Mouse (Mus musculus) heart, embryonic 10.5 days (tissue): Measurements from ENCODE around the gene Arhgap24. TPM values are rescaled to one million over a fixed set of nuclear protein-coding genes. Genes with fewer than 3 reads are reported as not detected.
A peak's percentile ranks its signal among the peaks of the same experiment; 100 is the strongest.

Experiments used
- DNase-seq: peaks from one replicate; pipeline ENCODE4 v3.0.0-alpha.2; 2017; ENCODE audit warnings: low spot score
- H3K27ac ChIP-seq: fragments of 300-500 bp; sonication (generic); 2 replicates; pipeline ENCODE4 v1.5.1; 2016; ENCODE audit warnings: mild to moderate bottlenecking
- H3K27me3 ChIP-seq: fragments of 300-500 bp; sonication (generic); 2 replicates; pipeline ENCODE4 v1.6.1; 2016; ENCODE audit warnings: mild to moderate bottlenecking; ENCODE audit not compliant: poor library complexity, insufficient read depth, severe bottlenecking
- H3K36me3 ChIP-seq: fragments of 300-500 bp; sonication (generic); 2 replicates; pipeline ENCODE4 v1.6.1; 2016; ENCODE audit warnings: mild to moderate bottlenecking, moderate library complexity
- H3K4me1 ChIP-seq: fragments of 300-500 bp; sonication (generic); 2 replicates; pipeline ENCODE4 v1.6.1; 2016; ENCODE audit warnings: mild to moderate bottlenecking
- H3K4me3 ChIP-seq: fragments of 300-500 bp; sonication (generic); 2 replicates; pipeline ENCODE4 v1.5.1; 2016; ENCODE audit warnings: mild to moderate bottlenecking, moderate library complexity
- H3K9me3 ChIP-seq: fragments of 300-500 bp; sonication (generic); 2 replicates; pipeline ENCODE4 v1.6.1; 2016; ENCODE audit warnings: mild to moderate bottlenecking, moderate library complexity
- WGBS: fragments of 180-500 bp; shearing (Covaris S2); methylation state at CpG from one replicate; pipeline ENCODE4 v1.1.7; 2016; 5-methylcytosine and 5-hydroxymethylcytosine counted together
- polyA plus RNA-seq: library from polyadenylated mRNA; unstranded; fragments of >200 nt; fragmentation: Nextera tagmentation; extraction: Ambion mirVana; gene quantifications from 2 replicates; pipeline ENCODE4 v1.2.1, GENCODE M21; 2016

Gene Arhgap24
- 6.0 and 8.1 TPM in 2 replicates for polyA plus RNA-seq

DNA sequence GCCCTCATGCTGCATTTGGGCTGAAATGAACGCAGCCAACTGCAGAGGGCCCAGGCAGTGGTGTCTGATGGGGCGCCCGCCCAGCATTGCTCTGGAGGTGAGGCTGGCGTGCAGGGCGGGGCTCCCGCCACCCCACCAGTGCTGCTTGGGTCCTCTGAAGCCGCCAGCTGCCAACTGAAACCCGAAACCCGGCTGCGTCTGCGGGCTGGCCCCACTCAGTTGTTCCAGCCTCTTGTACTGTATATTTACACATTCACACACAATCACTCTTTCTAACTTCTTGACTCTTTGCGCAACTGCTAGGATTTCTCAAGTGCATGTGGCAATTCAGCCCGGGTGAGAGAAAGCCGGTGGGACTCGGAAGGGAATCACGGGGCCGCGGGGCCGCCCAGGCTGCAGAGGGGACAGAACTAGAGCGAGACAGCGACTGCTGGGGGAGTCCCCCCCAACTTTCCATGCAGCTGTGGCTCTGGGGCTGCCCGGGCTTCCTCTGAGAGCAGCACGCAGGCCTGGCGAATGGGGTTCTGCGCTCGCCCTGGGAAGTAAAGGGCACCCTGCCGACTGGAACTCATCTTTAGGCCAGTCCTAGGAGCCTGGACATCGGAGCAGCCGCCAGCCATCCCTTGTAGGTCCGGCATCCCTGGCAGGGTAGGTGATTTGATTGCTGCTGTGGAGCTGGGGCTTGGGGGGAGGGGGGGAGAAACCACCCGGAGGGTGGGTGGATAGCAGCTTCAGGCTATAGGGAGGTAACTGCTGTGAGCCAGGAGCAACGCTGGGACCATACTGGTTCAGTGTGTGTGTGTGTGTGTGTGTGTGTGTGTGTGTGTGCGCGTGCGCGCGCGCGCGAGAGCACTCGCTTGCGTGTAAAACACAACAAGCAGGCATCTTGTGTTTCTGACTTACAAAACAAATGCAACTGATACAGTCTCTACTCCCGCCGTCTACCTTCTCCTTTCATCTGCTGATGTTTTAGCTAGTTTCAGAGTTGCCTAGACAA is at the start of gene Arhgap24:
Gene Arhgap24, plus strand, starts transcription at position 177 of the 997 bp plus-strand sequence.
- 0 out of 2 replicates have a peak, but pooled peaks cover 10% of the 10 kb centered on the region for H3K4me1 ChIP-seq
- H3K4me3 ChIP-seq: peak within 1 kb of the TSS; percentile 74
- H3K27me3 ChIP-seq: no peaks in the 10 kb centered on the region
- DNase-seq: peak; percentile 81
- no peaks in the 10 kb centered on the region for H3K36me3 ChIP-seq
- peak within 1 kb of the TSS; percentile 89 for H3K27ac ChIP-seq
- WGBS: under 1% methylated on average over 44 of the region's 44 CpGs
- H3K9me3 ChIP-seq: no peaks in the 10 kb centered on the region

DNA sequence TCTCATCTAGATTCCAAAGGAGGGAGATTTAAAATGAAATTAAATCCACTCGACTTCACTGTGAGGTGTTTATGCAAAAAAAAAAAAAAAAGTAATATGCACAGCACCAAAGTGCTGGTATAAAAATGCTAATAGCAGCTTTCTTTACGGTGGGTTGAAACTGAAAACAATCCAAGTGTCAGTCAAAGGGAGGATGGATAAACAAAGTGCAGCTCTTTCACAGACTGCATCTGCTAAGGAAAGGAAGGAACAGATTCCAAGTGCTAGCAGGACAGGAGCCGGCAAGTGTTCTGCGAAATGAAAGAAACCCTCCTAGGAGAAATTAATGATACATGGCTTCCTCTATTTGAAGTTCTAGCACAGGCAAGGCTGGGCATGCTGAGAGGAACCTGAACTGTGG is 47.0 kb upstream of the Arhgap24 start:
- Histone ChIP-seq H3K9me3 (no peaks in the 10 kb centered on the region), H3K4me1 (no peaks in the 10 kb centered on the region), H3K27me3 (no peaks in the 10 kb centered on the region), H3K4me3 (no peak overlapping the region), H3K27ac (no peak overlapping the region), H3K36me3 (no peaks in the 10 kb centered on the region)
- WGBS: 60% methylated on average over 4 of the region's 4 CpGs
- DNase-seq: no peak

DNA sequence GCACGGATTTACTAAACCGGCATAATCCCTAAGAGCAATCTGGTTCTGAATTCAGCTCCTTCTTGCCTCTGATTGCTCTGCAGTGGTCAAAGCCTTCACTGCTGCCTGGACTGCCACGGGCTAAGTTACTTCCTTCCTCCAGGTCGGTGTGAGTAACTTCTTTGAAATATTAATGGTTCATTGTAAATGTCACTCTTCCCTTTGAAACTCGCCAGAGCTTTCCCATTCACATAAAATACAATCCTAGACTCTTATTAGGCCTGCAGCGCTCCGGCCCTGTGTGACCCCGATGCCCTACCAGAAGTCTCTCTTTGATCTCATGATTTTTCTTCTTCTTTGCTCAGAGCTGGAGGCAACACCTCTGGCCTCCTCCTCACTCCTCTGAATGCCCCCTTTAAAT is 44.6 kb upstream of the Arhgap24 start:
- WGBS: 76% methylated on average over 8 of the region's 8 CpGs
- H3K9me3 ChIP-seq: no peaks in the 10 kb centered on the region
- H3K4me1 ChIP-seq: no peaks in the 10 kb centered on the region
- H3K4me3 ChIP-seq: no peak overlapping the region
- DNase-seq: no peak
- H3K36me3 ChIP-seq: no peaks in the 10 kb centered on the region
- no peaks in the 10 kb centered on the region for H3K27me3 ChIP-seq
- no peak overlapping the region for H3K27ac ChIP-seq

DNA sequence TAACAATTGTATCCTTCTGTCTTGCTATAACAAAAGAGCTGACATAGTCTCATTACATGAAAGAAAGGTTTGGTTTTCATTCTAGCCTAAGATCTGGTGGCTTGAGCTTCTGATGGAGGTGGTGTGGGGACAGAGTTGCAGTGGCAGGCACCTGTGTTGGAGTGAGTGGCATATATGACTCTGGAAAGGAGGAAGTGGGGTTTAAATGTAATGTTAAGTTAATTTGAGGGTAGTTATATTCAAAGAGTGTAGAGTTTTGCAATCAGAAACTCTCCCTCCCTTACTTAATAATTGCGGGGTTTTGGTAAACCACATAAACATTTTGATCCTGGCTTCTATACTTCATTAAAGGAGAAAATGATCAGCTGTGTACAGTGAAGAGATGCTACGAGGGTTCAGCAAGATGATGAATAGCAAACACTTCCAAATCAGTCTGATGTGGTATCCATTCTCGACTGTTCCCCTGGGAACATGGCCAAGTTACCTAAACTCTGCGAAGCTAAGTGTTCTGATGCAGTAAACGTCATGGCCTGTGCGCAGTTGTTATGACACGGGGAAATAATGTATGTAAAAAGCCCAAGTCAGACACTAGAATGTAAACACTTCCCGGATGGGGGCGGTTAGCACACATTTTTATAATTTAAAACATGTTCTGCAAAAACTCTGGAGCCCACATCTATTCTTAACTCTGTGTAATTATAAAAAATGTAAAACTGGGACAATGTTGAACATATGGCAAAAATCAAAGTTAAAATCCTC is 41.9 kb upstream of the Arhgap24 start:
- no peak for DNase-seq

DNA sequence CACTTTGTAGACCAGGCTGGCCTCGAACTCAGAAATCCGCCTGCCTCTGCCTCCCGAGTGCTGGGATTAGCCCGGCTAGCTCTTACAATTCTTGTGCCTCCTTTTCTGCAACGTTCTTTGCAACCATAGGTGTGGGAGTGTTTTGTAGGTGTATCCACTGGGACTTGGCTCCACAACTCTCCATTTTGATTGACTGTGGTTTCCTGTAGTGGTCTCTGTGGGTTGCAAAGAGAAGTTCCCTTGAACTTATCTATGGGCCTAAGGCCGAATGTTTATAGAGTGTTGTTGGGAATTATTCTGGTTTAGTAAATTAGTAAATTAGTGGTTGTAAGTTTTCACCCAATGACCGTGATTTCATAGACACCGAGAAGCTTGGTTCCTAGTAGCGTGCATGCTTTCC is 33.8 kb upstream of the Arhgap24 start:
- Histone ChIP-seq H3K9me3 (no peaks in the 10 kb centered on the region), H3K36me3 (no peaks in the 10 kb centered on the region), H3K4me3 (no peak overlapping the region), H3K27ac (no peak overlapping the region), H3K4me1 (no peaks in the 10 kb centered on the region), H3K27me3 (no peaks in the 10 kb centered on the region)
- WGBS: 89% methylated on average over 9 of the region's 9 CpGs
- peak; percentile 11 for DNase-seq

More for the DNA sequence above, 41.9 kb upstream of the Arhgap24 start:
- H3K4me3 ChIP-seq: no peak overlapping the region
- no peaks in the 10 kb centered on the region for H3K36me3 ChIP-seq
- H3K27me3 ChIP-seq: no peaks in the 10 kb centered on the region
- H3K4me1 ChIP-seq: no peaks in the 10 kb centered on the region
- no peak overlapping the region for H3K27ac ChIP-seq
- H3K9me3 ChIP-seq: no peaks in the 10 kb centered on the region
- 82% methylated on average over 9 of the region's 9 CpGs for WGBS

DNA sequence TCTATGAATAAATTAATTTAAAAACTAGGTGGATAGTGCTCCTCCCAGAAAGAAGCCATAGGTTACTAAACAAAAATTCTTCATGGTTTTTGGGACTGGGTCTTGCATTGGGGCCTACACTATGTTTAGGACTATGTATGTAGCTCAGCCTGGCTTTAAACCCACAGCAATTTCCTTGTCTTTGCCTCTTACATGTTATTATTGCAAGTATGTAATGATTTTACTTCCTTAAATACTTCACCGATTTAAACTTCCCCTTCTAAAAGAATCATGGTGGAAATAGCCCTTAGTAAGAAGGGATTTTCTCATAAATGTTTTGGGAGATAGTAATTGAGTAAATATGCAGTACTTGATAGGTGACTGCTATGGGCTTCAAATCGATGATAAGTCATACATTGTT is 30.3 kb upstream of the Arhgap24 start:
- no peaks in the 10 kb centered on the region for H3K36me3 ChIP-seq
- no peak overlapping the region for H3K4me3 ChIP-seq
- H3K27ac ChIP-seq: no peak overlapping the region
- no peak for DNase-seq
- H3K4me1 ChIP-seq: no peaks in the 10 kb centered on the region
- WGBS: 85% methylated on average over 2 of the region's 2 CpGs
- H3K9me3 ChIP-seq: no peaks in the 10 kb centered on the region
- no peaks in the 10 kb centered on the region for H3K27me3 ChIP-seq

DNA sequence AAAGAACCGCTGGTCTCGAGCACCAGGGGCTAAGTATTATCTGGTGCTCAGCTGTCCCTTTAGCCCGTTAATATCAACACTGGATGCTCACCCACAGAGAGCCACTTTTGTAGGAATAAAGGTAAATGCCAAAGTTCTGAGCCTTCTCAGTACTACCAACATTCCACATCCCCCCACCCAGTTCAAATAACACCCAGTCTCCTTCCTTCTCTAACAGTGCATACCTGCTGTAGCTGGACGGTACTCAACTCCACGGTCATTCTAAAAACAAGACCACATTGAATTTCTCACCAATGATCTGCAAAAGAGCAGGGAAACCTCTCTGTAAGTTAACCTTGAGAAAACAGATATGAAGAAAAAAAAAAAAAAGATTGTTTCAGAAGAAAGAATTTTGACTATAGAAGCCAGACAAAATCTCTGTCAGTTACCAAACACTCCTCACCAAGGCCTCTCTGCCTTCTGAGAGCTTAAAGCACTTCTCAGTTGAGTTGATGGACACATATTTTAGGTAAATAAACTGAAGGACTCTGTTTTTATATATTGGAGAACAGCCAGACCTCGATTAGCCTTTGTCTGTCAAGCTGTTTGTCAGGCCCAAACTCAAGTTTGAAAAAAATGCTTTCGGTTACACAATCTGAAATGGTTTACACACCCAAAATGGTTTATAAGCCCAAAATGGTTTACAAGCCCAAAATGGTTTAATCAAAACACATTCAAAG is 29.0 kb upstream of the Arhgap24 start:
- Histone ChIP-seq H3K4me1 (no peaks in the 10 kb centered on the region), H3K4me3 (no peak overlapping the region), H3K36me3 (no peaks in the 10 kb centered on the region), H3K27ac (no peak overlapping the region), H3K27me3 (no peaks in the 10 kb centered on the region), H3K9me3 (no peaks in the 10 kb centered on the region)
- 84% methylated on average over 7 of the region's 7 CpGs for WGBS
- no peak for DNase-seq

DNA sequence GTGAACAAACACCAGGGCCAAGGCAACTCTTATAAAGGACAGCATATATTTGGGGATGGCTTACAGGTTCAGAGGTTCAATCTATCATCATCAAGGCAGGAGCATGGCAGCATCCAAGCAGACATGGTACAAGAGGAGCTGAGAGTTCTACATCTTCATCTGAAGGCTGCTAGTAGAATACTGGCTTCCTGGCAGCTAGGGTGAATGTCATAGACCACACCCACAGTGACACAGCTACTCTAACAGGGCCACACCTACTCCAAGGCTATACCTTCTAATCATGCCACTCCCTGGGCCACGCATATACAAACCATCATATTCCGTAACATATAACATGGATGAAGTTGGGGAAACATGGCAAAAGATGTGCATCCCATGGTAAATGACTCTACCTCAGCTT is 27.9 kb upstream of the Arhgap24 start:
- Histone ChIP-seq H3K36me3 (no peaks in the 10 kb centered on the region), H3K4me1 (no peaks in the 10 kb centered on the region), H3K27ac (no peak overlapping the region), H3K9me3 (no peaks in the 10 kb centered on the region), H3K27me3 (no peaks in the 10 kb centered on the region), H3K4me3 (no peak overlapping the region)
- no peak for DNase-seq
- 85% methylated on average over 2 of the region's 2 CpGs for WGBS

DNA sequence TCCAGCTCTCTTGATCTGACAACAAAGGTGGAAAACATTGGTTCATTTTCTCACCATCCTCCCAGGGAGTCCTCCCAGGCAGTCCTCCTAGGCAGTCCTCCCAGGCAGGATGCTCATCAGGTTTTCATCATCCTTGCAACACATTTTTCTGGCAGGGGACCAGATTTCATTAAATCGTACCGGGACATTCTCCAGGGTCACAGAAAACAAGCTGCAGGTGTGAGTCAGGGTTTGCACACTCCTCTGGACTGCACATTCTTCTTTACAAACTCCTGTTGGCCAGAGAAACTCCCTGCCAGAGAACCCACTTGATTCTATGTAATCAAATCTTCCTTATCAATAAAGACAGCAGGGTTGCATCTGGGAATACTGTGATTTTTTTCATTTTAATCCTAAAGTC is 25.9 kb upstream of the Arhgap24 start:
- H3K27me3 ChIP-seq: no peaks in the 10 kb centered on the region
- no peaks in the 10 kb centered on the region for H3K4me1 ChIP-seq
- DNase-seq: no peak
- WGBS: 75% methylated on average over 2 of the region's 2 CpGs
- no peaks in the 10 kb centered on the region for H3K9me3 ChIP-seq
- H3K27ac ChIP-seq: no peak overlapping the region
- H3K36me3 ChIP-seq: no peaks in the 10 kb centered on the region
- no peak overlapping the region for H3K4me3 ChIP-seq

DNA sequence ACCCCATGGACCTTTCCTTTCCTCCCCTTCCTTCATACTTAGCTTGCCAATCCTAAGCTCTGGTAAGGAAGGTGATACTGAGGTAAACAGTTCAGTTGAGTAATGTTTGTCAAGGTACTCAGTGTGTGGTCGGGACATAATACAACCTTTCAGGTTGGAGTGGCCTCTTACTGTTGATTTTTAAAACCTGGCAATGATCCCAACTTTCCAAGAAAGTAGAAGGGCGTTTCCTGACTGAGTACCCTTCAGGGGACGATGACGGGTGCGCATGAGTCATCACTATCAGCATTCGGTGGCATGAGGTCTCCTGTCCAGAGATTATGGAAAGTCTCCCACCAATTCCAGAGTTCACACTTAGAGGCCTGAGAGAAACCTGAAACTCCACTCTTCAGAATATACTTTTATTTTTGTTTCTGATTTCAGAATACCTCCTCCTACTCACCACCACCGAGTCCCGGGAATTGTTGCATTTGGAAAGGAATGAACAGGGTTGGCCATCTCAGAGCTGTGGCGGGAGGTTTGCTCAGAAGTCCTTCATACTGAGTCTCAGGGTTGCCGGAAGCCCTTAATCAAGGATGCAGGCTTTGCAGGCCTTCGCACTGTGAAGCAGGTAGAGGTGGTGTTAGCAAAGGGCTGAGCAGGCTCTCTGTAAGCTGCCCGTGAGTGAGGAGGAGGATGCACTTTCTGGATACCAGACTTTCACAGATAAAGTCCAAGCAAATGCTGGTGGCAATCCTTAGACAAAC is 20.6 kb upstream of the Arhgap24 start:
- H3K4me3 ChIP-seq: no peak overlapping the region
- no peaks in the 10 kb centered on the region for H3K9me3 ChIP-seq
- H3K4me1 ChIP-seq: no peaks in the 10 kb centered on the region
- WGBS: 58% methylated on average over 12 of the region's 12 CpGs
- no peak for DNase-seq
- H3K27ac ChIP-seq: no peak overlapping the region
- no peaks in the 10 kb centered on the region for H3K36me3 ChIP-seq
- H3K27me3 ChIP-seq: no peaks in the 10 kb centered on the region

DNA sequence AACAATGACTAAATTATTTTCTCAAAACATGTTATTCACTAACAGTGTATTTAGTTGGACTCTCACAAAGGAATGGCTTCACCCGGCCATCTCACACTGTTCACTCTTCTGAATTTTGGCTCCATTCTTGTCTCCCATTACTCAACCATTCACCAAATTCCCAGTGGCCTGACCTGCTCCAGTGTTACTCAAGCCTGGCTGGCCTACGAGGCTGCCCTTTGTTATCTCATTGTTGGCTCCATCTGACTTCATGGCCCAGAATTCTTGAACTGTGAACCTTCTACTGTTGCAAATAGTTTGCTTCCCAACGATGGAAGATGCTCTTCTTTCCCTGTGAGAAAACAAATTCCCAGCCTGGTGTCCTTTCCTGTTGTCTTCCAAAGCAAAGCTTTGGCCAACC is 18.2 kb upstream of the Arhgap24 start:
- no peak for DNase-seq
- 71% methylated on average over 3 of the region's 3 CpGs for WGBS
- Histone ChIP-seq H3K9me3 (no peaks in the 10 kb centered on the region), H3K4me1 (no peaks in the 10 kb centered on the region), H3K36me3 (no peaks in the 10 kb centered on the region), H3K27ac (no peak overlapping the region), H3K4me3 (no peak overlapping the region), H3K27me3 (no peaks in the 10 kb centered on the region)

DNA sequence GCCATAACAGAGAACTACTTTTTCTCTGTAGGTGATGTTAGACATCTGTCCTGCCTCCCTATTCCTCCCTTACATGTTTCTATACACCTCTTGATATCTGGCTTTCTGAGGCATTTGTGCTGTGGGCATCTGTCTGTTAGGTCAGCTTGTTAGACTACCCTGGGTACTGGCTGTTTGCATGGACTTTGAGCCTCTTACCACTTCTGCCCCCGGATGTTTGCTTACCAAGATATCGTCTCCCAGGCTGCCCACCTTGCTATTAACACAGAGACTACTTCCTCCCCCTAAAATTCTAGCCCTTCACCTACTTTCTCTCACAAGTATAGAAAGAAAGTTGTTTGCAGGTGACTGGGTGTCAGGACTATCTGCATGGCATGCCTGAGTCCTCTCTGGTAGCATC is 15.8 kb upstream of the Arhgap24 start:
- H3K27me3 ChIP-seq: no peaks in the 10 kb centered on the region
- no peaks in the 10 kb centered on the region for H3K36me3 ChIP-seq
- no peak overlapping the region for H3K4me3 ChIP-seq
- no peaks in the 10 kb centered on the region for H3K9me3 ChIP-seq
- H3K27ac ChIP-seq: no peak overlapping the region
- no peaks in the 10 kb centered on the region for H3K4me1 ChIP-seq
- no peak for DNase-seq
- 80% methylated on average over 2 of the region's 2 CpGs for WGBS
